Mouse (Mus musculus): ENCODE measurements around the gene Kmt2c. TPM values are rescaled to one million over a fixed set of nuclear protein-coding genes. Genes with fewer than 3 reads are reported as not detected.

Kmt2c gene
- total and polyA plus RNA-seq, 2 experiments, result 5.1 to 20.1 TPM

DNA sequence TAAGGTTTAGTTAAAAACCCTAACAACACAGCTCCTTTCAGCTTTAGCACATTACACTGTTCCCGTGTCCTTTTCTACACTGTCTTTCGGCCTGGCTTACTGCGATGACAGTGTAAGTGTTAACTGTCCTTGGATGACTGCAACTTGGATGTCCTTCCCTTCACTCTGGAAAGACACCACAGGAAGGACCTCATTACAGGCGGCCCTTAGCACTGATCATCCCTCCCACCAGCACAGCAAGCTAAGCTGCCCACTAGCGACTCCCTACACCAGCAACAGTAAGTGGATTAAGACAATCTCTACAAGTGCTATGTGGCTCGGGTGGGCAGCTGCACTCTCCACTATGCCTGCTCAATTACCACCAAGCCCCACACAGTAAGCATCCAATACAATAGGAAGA is 222.2 kb downstream of the Kmt2c start:
- no peak for TF ChIP-seq POLR2A (IDR thresholded peaks at IDR 0.05; ENCODE audit: extremely low read depth, insufficient read depth, low read length)
- no peak for TF ChIP-seq CTCF (IDR thresholded peaks at IDR 0.05; ENCODE audit: low read depth, low read length)
- no peak overlapping the region for H3K27ac ChIP-seq (replicated peaks; ENCODE audit: insufficient read depth, low read depth, low read length)
- 94% methylated on average over 6 of the region's 6 CpGs for WGBS
- H3K9ac ChIP-seq (ENCODE audit: low read depth, low read length), result no peak overlapping the region
- DNase-seq (ENCODE audit: extremely low read depth, low read depth, low spot score), result no peak
- H3K4me3 ChIP-seq (ENCODE audit: insufficient read depth, low read depth, low read length), result no peak overlapping the region
- peaks cover 2% of the 10 kb centered on the region; the same call in 1 of the 2 replicates for H3K4me1 ChIP-seq (ENCODE audit: control insufficient read depth, insufficient read depth, low read length)
- peaks cover 52% of the 10 kb centered on the region for H3K36me3 ChIP-seq (ENCODE audit: control insufficient read depth, insufficient read depth, low read length)
- H3K79me2 ChIP-seq (ENCODE audit: control insufficient read depth, insufficient read depth, low read length), result no peaks in the 10 kb centered on the region
- no peaks in the 10 kb centered on the region for H3K27me3 ChIP-seq (ENCODE audit: control insufficient read depth, insufficient read depth, low read length)

DNA sequence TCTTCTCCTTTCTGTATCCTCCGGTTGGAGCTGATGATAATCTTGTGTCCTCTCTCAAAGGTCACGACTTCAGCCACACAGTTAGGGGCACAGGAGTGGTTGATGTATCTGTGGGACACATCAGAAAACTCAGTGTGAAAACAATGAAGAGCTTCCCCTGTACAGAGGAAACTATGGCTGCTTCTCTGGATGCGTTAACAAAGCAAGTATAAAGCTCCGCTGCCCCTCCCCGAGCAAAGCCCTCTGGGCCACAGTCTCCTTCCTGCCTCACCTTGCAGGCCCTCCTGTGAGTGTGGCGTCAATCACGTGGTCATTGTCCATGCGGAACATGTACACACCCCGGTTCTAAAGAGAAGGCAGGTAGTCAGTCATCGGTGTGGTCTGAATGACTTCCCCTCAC is 223.0 kb downstream of the Kmt2c start:
- no peak overlapping the region for H3K9ac ChIP-seq (ENCODE audit: low read depth, low read length)
- 88% methylated on average over 10 of the region's 10 CpGs for WGBS
- H3K79me2 ChIP-seq (ENCODE audit: control insufficient read depth, insufficient read depth, low read length), result no peaks in the 10 kb centered on the region
- no peak for DNase-seq (ENCODE audit: extremely low read depth, low read depth, low spot score)
- no peak overlapping the region for H3K27ac ChIP-seq (replicated peaks; ENCODE audit: insufficient read depth, low read depth, low read length)
- H3K4me1 ChIP-seq (ENCODE audit: control insufficient read depth, insufficient read depth, low read length), result peaks cover 2% of the 10 kb centered on the region; the same call in 1 of the 2 replicates
- H3K4me3 ChIP-seq (ENCODE audit: insufficient read depth, low read depth, low read length), result no peak overlapping the region
- H3K36me3 ChIP-seq (ENCODE audit: control insufficient read depth, insufficient read depth, low read length), result peaks cover 44% of the 10 kb centered on the region
- H3K27me3 ChIP-seq (ENCODE audit: control insufficient read depth, insufficient read depth, low read length), result no peaks in the 10 kb centered on the region
- no peak for TF ChIP-seq CTCF (IDR thresholded peaks at IDR 0.05; ENCODE audit: low read depth, low read length)
- no peak for TF ChIP-seq POLR2A (IDR thresholded peaks at IDR 0.05; ENCODE audit: extremely low read depth, insufficient read depth, low read length)

- H3K4me3 ChIP-seq (ENCODE audit: insufficient read depth, low read depth, low read length), result no peak overlapping the region
- DNase-seq (ENCODE audit: extremely low read depth, low read depth, low spot score), result no peak
- peaks cover 35% of the 10 kb centered on the region for H3K36me3 ChIP-seq (ENCODE audit: control insufficient read depth, insufficient read depth, low read length)
- no peak for TF ChIP-seq POLR2A (IDR thresholded peaks at IDR 0.05; ENCODE audit: extremely low read depth, insufficient read depth, low read length)
- no peak for TF ChIP-seq CTCF (IDR thresholded peaks at IDR 0.05; ENCODE audit: low read depth, low read length)
- H3K79me2 ChIP-seq (ENCODE audit: control insufficient read depth, insufficient read depth, low read length), result no peaks in the 10 kb centered on the region
- no peak overlapping the region for H3K27ac ChIP-seq (replicated peaks; ENCODE audit: insufficient read depth, low read depth, low read length)
- H3K27me3 ChIP-seq (ENCODE audit: control insufficient read depth, insufficient read depth, low read length), result no peaks in the 10 kb centered on the region
- H3K4me1 ChIP-seq (ENCODE audit: control insufficient read depth, insufficient read depth, low read length), result no peaks in the 10 kb centered on the region
- no peak overlapping the region for H3K9ac ChIP-seq (ENCODE audit: low read depth, low read length)
- 96% methylated on average over 4 of the region's 4 CpGs for WGBS
These were observed 230.2 kb downstream of the Kmt2c start for GRCm38 (mm10) chr5:25268258-25268888.

DNA sequence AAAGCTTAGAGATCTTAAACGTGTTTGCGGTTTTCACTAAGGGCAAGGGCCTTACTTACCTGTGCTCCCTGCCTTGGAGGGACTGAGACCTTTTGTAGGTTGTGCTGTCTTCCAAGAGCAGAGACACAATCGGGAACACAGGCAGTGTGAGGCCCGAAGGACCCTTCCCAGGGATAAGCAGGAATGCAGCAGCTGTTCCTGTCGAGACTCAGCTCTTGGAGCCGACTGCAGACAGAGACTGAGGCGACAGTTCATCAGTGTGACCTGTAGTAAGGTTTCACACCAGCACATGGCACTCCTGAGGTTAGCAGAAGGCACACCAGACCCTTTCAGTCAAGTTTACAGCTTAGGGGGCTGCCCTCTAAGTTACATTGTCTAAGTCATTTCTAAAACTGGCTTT is 236.3 kb downstream of the Kmt2c start:
- Histone ChIP-seq H3K36me3 (ENCODE audit: control insufficient read depth, insufficient read depth, low read length) (peaks cover 33% of the 10 kb centered on the region), H3K4me3 (ENCODE audit: insufficient read depth, low read depth, low read length) (no peak overlapping the region), H3K9ac (ENCODE audit: low read depth, low read length) (no peak overlapping the region), H3K27me3 (ENCODE audit: control insufficient read depth, insufficient read depth, low read length) (no peaks in the 10 kb centered on the region), H3K4me1 (ENCODE audit: control insufficient read depth, insufficient read depth, low read length) (no peaks in the 10 kb centered on the region), H3K27ac (replicated peaks; ENCODE audit: insufficient read depth, low read depth, low read length) (no peak overlapping the region), H3K79me2 (ENCODE audit: control insufficient read depth, insufficient read depth, low read length) (no peaks in the 10 kb centered on the region)
- WGBS, result 82% methylated on average over 7 of the region's 7 CpGs
- TF ChIP-seq CTCF (IDR thresholded peaks at IDR 0.05; ENCODE audit: low read depth, low read length), result no peak
- TF ChIP-seq POLR2A (IDR thresholded peaks at IDR 0.05; ENCODE audit: extremely low read depth, insufficient read depth, low read length), result no peak
- no peak for DNase-seq (ENCODE audit: extremely low read depth, low read depth, low spot score)

DNA sequence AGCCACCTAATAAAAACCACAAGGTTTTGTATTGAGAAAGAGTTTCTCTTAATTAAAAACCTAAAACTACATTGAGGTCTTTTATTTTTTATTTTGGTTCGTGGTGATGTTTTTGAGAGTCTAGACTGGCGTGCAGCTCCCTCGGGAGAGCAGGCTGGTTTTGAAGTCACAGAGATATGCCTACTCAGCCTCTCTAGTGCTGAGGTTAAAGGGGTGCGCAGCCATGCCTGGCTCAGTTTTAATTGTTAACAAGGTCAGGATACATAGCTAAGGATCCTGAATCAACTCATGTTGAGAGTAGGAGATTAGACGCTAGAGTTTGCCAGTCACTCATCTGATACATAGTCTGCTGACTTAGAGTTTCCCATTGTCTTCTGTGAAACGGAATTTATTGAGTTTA is 237.1 kb downstream of the Kmt2c start:
- no peak overlapping the region for H3K27ac ChIP-seq (replicated peaks; ENCODE audit: insufficient read depth, low read depth, low read length)
- H3K36me3 ChIP-seq (ENCODE audit: control insufficient read depth, insufficient read depth, low read length), result peaks cover 31% of the 10 kb centered on the region
- H3K4me3 ChIP-seq (ENCODE audit: insufficient read depth, low read depth, low read length), result no peak overlapping the region
- no peak for TF ChIP-seq POLR2A (IDR thresholded peaks at IDR 0.05; ENCODE audit: extremely low read depth, insufficient read depth, low read length)
- no peak for TF ChIP-seq CTCF (IDR thresholded peaks at IDR 0.05; ENCODE audit: low read depth, low read length)
- H3K27me3 ChIP-seq (ENCODE audit: control insufficient read depth, insufficient read depth, low read length), result no peaks in the 10 kb centered on the region
- H3K9ac ChIP-seq (ENCODE audit: low read depth, low read length), result no peak overlapping the region
- no peak for DNase-seq (ENCODE audit: extremely low read depth, low read depth, low spot score)
- WGBS, result 91% methylated on average over 6 of the region's 6 CpGs
- H3K4me1 ChIP-seq (ENCODE audit: control insufficient read depth, insufficient read depth, low read length), result no peaks in the 10 kb centered on the region
- H3K79me2 ChIP-seq (ENCODE audit: control insufficient read depth, insufficient read depth, low read length), result no peaks in the 10 kb centered on the region

- no peak for DNase-seq (ENCODE audit: extremely low read depth, low read depth, low spot score)
- Histone ChIP-seq H3K4me3 (ENCODE audit: insufficient read depth, low read depth, low read length) (no peak overlapping the region), H3K9ac (ENCODE audit: low read depth, low read length) (no peak overlapping the region), H3K27ac (replicated peaks; ENCODE audit: insufficient read depth, low read depth, low read length) (no peak overlapping the region), H3K36me3 (ENCODE audit: control insufficient read depth, insufficient read depth, low read length) (peaks cover 11% of the 10 kb centered on the region; the same call in 1 of the 2 replicates), H3K4me1 (ENCODE audit: control insufficient read depth, insufficient read depth, low read length) (peaks cover 15% of the 10 kb centered on the region), H3K79me2 (ENCODE audit: control insufficient read depth, insufficient read depth, low read length) (no peaks in the 10 kb centered on the region), H3K27me3 (ENCODE audit: control insufficient read depth, insufficient read depth, low read length) (no peaks in the 10 kb centered on the region)
- WGBS, result 88% methylated on average over 2 of the region's 2 CpGs
- TF ChIP-seq CTCF (IDR thresholded peaks at IDR 0.05; ENCODE audit: low read depth, low read length), result no peak
- no peak for TF ChIP-seq POLR2A (IDR thresholded peaks at IDR 0.05; ENCODE audit: extremely low read depth, insufficient read depth, low read length)
These were observed 241.9 kb downstream of the Kmt2c start for GRCm38 (mm10) chr5:25256686-25257085.
